Mouse (Mus musculus) heart, embryonic 13.5 days (tissue): ENCODE results near the gene Uchl1. TPM values are rescaled to one million over a fixed set of nuclear protein-coding genes. Genes with fewer than 3 reads are reported as not detected.

Source experiments
- ATAC-seq: fragments of 200-750 bp; cut with Nextera tagmentation; 2 replicates; pipeline ENCODE4 v1.8.0; 2017; ENCODE audit warnings: moderate TSS enrichment; ENCODE audit not compliant: insufficient number of reproducible peaks, low FRiP score, low TSS enrichment; ENCODE audit errors: extremely low read depth
- H3K27ac ChIP-seq: fragments of 300-500 bp; sonication (generic); replicated peaks from 2 replicates; pipeline ENCODE4 v1.5.1; 2015; ENCODE audit warnings: moderate library complexity, mild to moderate bottlenecking, inconsistent platforms
- H3K27me3 ChIP-seq: fragments of 300-500 bp; sonication (generic); replicated peaks from 2 replicates; pipeline ENCODE4 v1.6.1; 2015; ENCODE audit warnings: mild to moderate bottlenecking, inconsistent platforms
- H3K36me3 ChIP-seq: fragments of 300-500 bp; sonication (generic); 2 replicates; pipeline ENCODE4 v1.6.1; 2015; ENCODE audit warnings: mild to moderate bottlenecking, inconsistent platforms
- H3K4me1 ChIP-seq: fragments of 300-500 bp; sonication (generic); 2 replicates; pipeline ENCODE4 v1.6.1; 2015; ENCODE audit warnings: inconsistent platforms
- H3K4me2 ChIP-seq: fragments of 300-500 bp; sonication (generic); 2 replicates; pipeline ENCODE4 v1.6.1; 2015; ENCODE audit warnings: inconsistent platforms, mild to moderate bottlenecking, moderate library complexity
- H3K4me3 ChIP-seq: fragments of 300-500 bp; sonication (generic); 2 replicates; pipeline ENCODE4 v1.5.1; 2015; ENCODE audit warnings: moderate library complexity, mild to moderate bottlenecking, inconsistent platforms
- H3K9ac ChIP-seq: fragments of 300-500 bp; sonication (generic); 2 replicates; pipeline ENCODE4 v1.6.1; 2015; ENCODE audit warnings: inconsistent platforms, mild to moderate bottlenecking, moderate library complexity
- H3K9me3 ChIP-seq: fragments of 300-500 bp; sonication (generic); 2 replicates; pipeline ENCODE4 v1.6.1; 2016; ENCODE audit warnings: inconsistent platforms
- WGBS: fragments of 180-500 bp; shearing (Covaris S2); methylation state at CpG from one replicate; pipeline ENCODE4 v1.1.7; 2015; ENCODE audit warnings: mixed read lengths; 5-methylcytosine and 5-hydroxymethylcytosine counted together
- polyA plus RNA-seq: library from polyadenylated mRNA; unstranded; fragments of >200 nt; fragmentation: Nextera tagmentation; extraction: Ambion mirVana; gene quantifications from 2 replicates; pipeline ENCODE4 v1.2.1, GENCODE M21; 2015

Gene Uchl1
- polyA plus RNA-seq, 1 experiment from 2014 or later = 124 TPM

DNA sequence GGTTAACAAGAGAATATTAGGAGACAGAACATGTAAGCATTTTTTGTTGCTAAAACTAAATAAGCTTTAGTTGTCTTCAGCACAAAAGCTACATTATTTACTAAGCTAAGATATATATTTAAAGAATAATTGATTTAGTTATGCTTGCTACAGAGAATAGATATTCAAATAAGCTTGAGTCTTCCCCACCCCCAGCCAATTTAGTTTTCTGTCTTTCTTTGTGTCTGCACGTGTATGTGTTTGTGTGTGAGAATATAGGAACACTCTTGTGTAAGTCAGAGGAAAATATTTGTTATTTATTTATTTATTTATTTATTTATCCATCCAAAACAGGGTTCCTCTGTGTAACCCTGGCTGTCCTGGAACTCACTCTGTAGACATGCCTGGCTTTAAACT lies 55.4 kb downstream of the Uchl1 start:
- H3K27ac ChIP-seq = no peak overlapping the region

GRCm38 (mm10) chr5:66733556-66733955 lies 57.7 kb downstream of the Uchl1 start:
- H3K4me2 ChIP-seq = no peak overlapping the region
- no peaks in the 10 kb centered on the region for H3K36me3 ChIP-seq
- no peaks in the 10 kb centered on the region for H3K4me1 ChIP-seq
- H3K27ac ChIP-seq = no peak overlapping the region
- no peak overlapping the region for H3K4me3 ChIP-seq
- H3K9ac ChIP-seq = no peak overlapping the region
- 93% methylated on average over 1 of the region's 1 CpGs for WGBS
- ATAC-seq = no peak
- no peaks in the 10 kb centered on the region for H3K9me3 ChIP-seq
- H3K27me3 ChIP-seq = peaks cover 71% of the 10 kb centered on the region

More for the DNA sequence above, 55.4 kb downstream of the Uchl1 start:
- H3K9me3 ChIP-seq = no peaks in the 10 kb centered on the region
- H3K4me3 ChIP-seq = no peak overlapping the region
- ATAC-seq = no peak
- no peak overlapping the region for H3K4me2 ChIP-seq
- WGBS = 51% methylated on average over 1 of the region's 1 CpGs
- H3K9ac ChIP-seq = no peak overlapping the region
- H3K27me3 ChIP-seq = peaks cover 90% of the 10 kb centered on the region
- no peaks in the 10 kb centered on the region for H3K4me1 ChIP-seq
- no peaks in the 10 kb centered on the region for H3K36me3 ChIP-seq

Other genes starting within 250 kb of the Uchl1 start
- 26.1 and 29.3 TPM in 2 replicates for gene Apbb2, start 57.3 kb upstream of the Uchl1 start, polyA plus RNA-seq
- 24.6 and 25.1 TPM in 2 replicates for gene Limch1, start 69.7 kb downstream of the Uchl1 start, polyA plus RNA-seq